Comparison of ENCODE assay signal across 8 mouse cellular contexts in the genomic region with DNA sequence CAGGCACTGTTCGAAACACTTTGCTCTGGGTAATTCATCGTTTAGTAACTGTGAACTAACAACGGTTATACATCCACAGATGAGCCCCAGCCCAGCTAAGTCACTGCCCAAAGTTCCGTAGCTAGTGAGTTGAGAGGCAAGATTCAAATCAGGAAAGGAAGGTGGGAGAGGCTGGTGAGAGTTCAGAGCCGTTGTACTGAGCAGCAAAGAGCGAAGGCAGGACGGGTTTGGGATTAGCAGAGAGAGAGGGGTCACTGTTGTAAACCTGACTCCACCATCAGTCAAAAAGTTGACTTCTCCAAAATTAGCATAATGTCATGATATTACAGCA.
DNase-seq lines count a peak whose midpoint lies in the region; ATAC-seq and TF ChIP-seq lines count a peak whose summit lies in the region.

No protein-coding gene starts in this region.

- H3K27me3 ChIP-seq in heart, embryonic 12.5 days (replicated peaks) = peaks cover 66% of the 10 kb centered on the region
- H3K27me3 ChIP-seq in heart, adult 2 months (ENCODE audit: control insufficient read depth, insufficient read depth, low read length) = no peaks in the 10 kb centered on the region
- H3K27me3 ChIP-seq in hindbrain, embryonic 10.5 days (ENCODE audit: insufficient read depth, poor library complexity, severe bottlenecking) = peaks cover 21% of the 10 kb centered on the region
- H3K27me3 ChIP-seq in midbrain, embryonic 10.5 days (ENCODE audit: low read depth, poor library complexity, severe bottlenecking) = peaks cover 25% of the 10 kb centered on the region

- TF ChIP-seq EP300 in heart, adult 2 months (IDR thresholded peaks at IDR 0.05; ENCODE audit: insufficient read depth, low read depth, low read length) = no peak

- no peak for DNase-seq in heart, adult 2 months
- no peak for DNase-seq in brain, embryonic 14.5 days (ENCODE audit: low read depth)
- DNase-seq in hindbrain, embryonic 10.5 days (ENCODE audit: low spot score) = no peak
- DNase-seq in midbrain, embryonic 10.5 days (ENCODE audit: low spot score) = no peak
- no peak for DNase-seq in left cerebral cortex, postnatal 36 days (ENCODE audit: low spot score in 2 of 2)

- H3K4me3 ChIP-seq in heart, embryonic 12.5 days = peak overlapping the region; percentile 49
- no peak overlapping the region for H3K4me3 ChIP-seq in heart, adult 2 months
- peak overlapping the region; percentile 50 for H3K4me3 ChIP-seq in hindbrain, embryonic 10.5 days
- H3K4me3 ChIP-seq in midbrain, embryonic 10.5 days = peak overlapping the region; percentile 55

- peak overlapping the region; percentile 86 for H3K4me2 ChIP-seq in heart, embryonic 12.5 days

- no peak for TF ChIP-seq POLR2A in heart, adult 2 months (IDR thresholded peaks at IDR 0.05; ENCODE audit: insufficient read depth, low read depth, low read length)
- no peak for TF ChIP-seq POLR2A in brain, embryonic 14.5 days (IDR thresholded peaks at IDR 0.05; ENCODE audit: borderline replicate concordance, extremely low read depth, insufficient read depth, insufficient read length, poor library complexity, severe bottlenecking)

- no peak overlapping the region for H3K9ac ChIP-seq in heart, embryonic 12.5 days
- no peak overlapping the region for H3K9ac ChIP-seq in heart, adult 2 months (ENCODE audit: low read depth, low read length)

- no peaks in the 10 kb centered on the region for H3K9me3 ChIP-seq in heart, embryonic 12.5 days (replicated peaks)
- H3K9me3 ChIP-seq in hindbrain, embryonic 10.5 days = no peaks in the 10 kb centered on the region
- H3K9me3 ChIP-seq in midbrain, embryonic 10.5 days (replicated peaks) = no peaks in the 10 kb centered on the region

- no peak for TF ChIP-seq CTCF in heart, adult 2 months (IDR thresholded peaks at IDR 0.05)
- TF ChIP-seq CTCF in brain, embryonic 14.5 days (IDR thresholded peaks at IDR 0.05; ENCODE audit: borderline replicate concordance, extremely low read depth, insufficient read depth, insufficient read length) = peak; percentile 37; the same call in 1 of the 2 replicates

- intact Hi-C loops in heart, adult 2 months (cut with DNase I) = loop anchor here (5.0 kb wide), 1 partner anchor 300 kb away; no protein-coding TSS in a partner anchor
- intact Hi-C loops in left cerebral cortex, postnatal 36 days (cut with DNase I) = loop anchor here (5.0 kb wide), 2 partner anchors 285 to 300 kb away; no protein-coding TSS in a partner anchor

- H3K4me1 ChIP-seq in heart, embryonic 12.5 days (replicated peaks) = peaks cover 17% of the 10 kb centered on the region; the same call in 1 of the 2 replicates
- no peaks in the 10 kb centered on the region for H3K4me1 ChIP-seq in heart, adult 2 months (ENCODE audit: control insufficient read depth, insufficient read depth, low read length)
- peaks cover 33% of the 10 kb centered on the region for H3K4me1 ChIP-seq in hindbrain, embryonic 10.5 days (replicated peaks)
- peaks cover 30% of the 10 kb centered on the region for H3K4me1 ChIP-seq in midbrain, embryonic 10.5 days

- H3K79me2 ChIP-seq in heart, adult 2 months (replicated peaks; ENCODE audit: control insufficient read depth, insufficient read depth, low read length) = no peaks in the 10 kb centered on the region

- no peak for ATAC-seq in heart, embryonic 12.5 days (ENCODE audit: insufficient number of reproducible peaks, low FRiP score)
- ATAC-seq in activated CD4-positive, CD25-positive, alpha-beta regulatory T cell, adult 4 months = no peak
- no peak for ATAC-seq in frontal cortex, adult (ENCODE audit: low TSS enrichment)

- no peaks in the 10 kb centered on the region for H3K36me3 ChIP-seq in heart, embryonic 12.5 days
- H3K36me3 ChIP-seq in heart, adult 2 months (ENCODE audit: control insufficient read depth, insufficient read depth, low read length) = no peaks in the 10 kb centered on the region; the same call in 1 of the 2 replicates
- peaks cover 22% of the 10 kb centered on the region for H3K36me3 ChIP-seq in hindbrain, embryonic 10.5 days
- peaks cover 13% of the 10 kb centered on the region for H3K36me3 ChIP-seq in midbrain, embryonic 10.5 days

- 20% methylated on average over 7 of the region's 7 CpGs for WGBS in heart, embryonic 12.5 days
- 70% methylated on average over 7 of the region's 7 CpGs for WGBS in heart, adult 2 months
- 18% methylated on average over 7 of the region's 7 CpGs for WGBS in hindbrain, embryonic 10.5 days
- WGBS in midbrain, embryonic 10.5 days = 19% methylated on average over 7 of the region's 7 CpGs

- H3K27ac ChIP-seq in heart, embryonic 12.5 days (ENCODE audit: poor library complexity, severe bottlenecking) = no peak overlapping the region
- H3K27ac ChIP-seq in heart, adult 2 months = no peak overlapping the region
- peak overlapping the region; percentile 88 for H3K27ac ChIP-seq in hindbrain, embryonic 10.5 days
- peak overlapping the region; percentile 83 for H3K27ac ChIP-seq in midbrain, embryonic 10.5 days (replicated peaks)

Comparison
In these comparisons a context has a peak if more than half of its experiments do, and no peak if none do; other contexts are left out.
1. H3K27ac ChIP-seq: peak in hindbrain, embryonic 10.5 days (single experiment) and midbrain, embryonic 10.5 days (single experiment); none in heart, embryonic 12.5 days (single experiment) and heart, adult 2 months (single experiment).